Mouse (Mus musculus) liver, embryonic 15.5 days (tissue): ENCODE results near the gene Csf2rb2. TPM values are rescaled to one million over a fixed set of nuclear protein-coding genes. Genes with fewer than 3 reads are reported as not detected.

Experiments
- ATAC-seq: fragments of 200-750 bp; cut with Nextera tagmentation; 2 replicates; pipeline ENCODE4 v1.8.0; 2017; ENCODE audit warnings: moderate number of reproducible peaks, mild to moderate bottlenecking, moderate library complexity; ENCODE audit not compliant: insufficient read depth
- H3K27ac ChIP-seq: fragments of 300-500 bp; sonication (generic); replicated peaks from 2 replicates; pipeline ENCODE4 v1.5.1; 2015; ENCODE audit warnings: mild to moderate bottlenecking, inconsistent platforms
- H3K27me3 ChIP-seq: fragments of 300-500 bp; sonication (generic); 2 replicates; pipeline ENCODE4 v1.6.1; 2015; ENCODE audit warnings: mild to moderate bottlenecking, inconsistent platforms
- H3K36me3 ChIP-seq: fragments of 300-500 bp; sonication (generic); replicated peaks from 2 replicates; pipeline ENCODE4 v1.6.1; 2015; ENCODE audit warnings: moderate library complexity, mild to moderate bottlenecking, inconsistent platforms
- H3K4me1 ChIP-seq: fragments of 300-500 bp; sonication (generic); replicated peaks from 2 replicates; pipeline ENCODE4 v1.6.1; 2015; ENCODE audit warnings: inconsistent platforms
- H3K4me2 ChIP-seq: fragments of 300-500 bp; sonication (generic); 2 replicates; pipeline ENCODE4 v1.6.1; 2015; ENCODE audit warnings: moderate library complexity, mild to moderate bottlenecking, inconsistent platforms
- H3K4me3 ChIP-seq: fragments of 300-500 bp; sonication (generic); replicated peaks from 2 replicates; pipeline ENCODE4 v1.5.1; 2015; ENCODE audit warnings: mild to moderate bottlenecking, inconsistent platforms
- H3K9ac ChIP-seq: fragments of 300-500 bp; sonication (generic); 2 replicates; pipeline ENCODE4 v1.6.1; 2015; ENCODE audit warnings: moderate library complexity, mild to moderate bottlenecking, inconsistent platforms
- H3K9me3 ChIP-seq: fragments of 300-500 bp; sonication (generic); replicated peaks from 2 replicates; pipeline ENCODE4 v1.6.1; 2016; ENCODE audit warnings: inconsistent platforms
- WGBS: fragments of 180-500 bp; shearing (Covaris S2); methylation state at CpG from one replicate; pipeline ENCODE4 v1.1.7; 2015; ENCODE audit warnings: mixed read lengths; ENCODE audit not compliant: insufficient replicate concordance; 5-methylcytosine and 5-hydroxymethylcytosine counted together
- polyA plus RNA-seq: library from polyadenylated mRNA; unstranded; fragments of >200 nt; fragmentation: Nextera tagmentation; extraction: Ambion mirVana; gene quantifications from 2 replicates; pipeline ENCODE4 v1.2.1, GENCODE M21; 2015

The Csf2rb2 gene
- polyA plus RNA-seq, 1 experiment from 2014 or later = 1.4 TPM

- Histone ChIP-seq H3K9me3 (no peaks in the 10 kb centered on the region), H3K4me2 (no peak overlapping the region), H3K27ac (no peak overlapping the region), H3K36me3 (no peaks in the 10 kb centered on the region), H3K4me1 (peaks cover 25% of the 10 kb centered on the region), H3K9ac (no peak overlapping the region), H3K27me3 (no peaks in the 10 kb centered on the region), H3K4me3 (no peak overlapping the region)
- no peak for ATAC-seq
- 24% methylated on average over 20 of the region's 20 CpGs for WGBS
Measured at GRCm38 (mm10) chr15:78254751-78255150, 50.8 kb downstream of the Csf2rb2 start.

- Histone ChIP-seq H3K4me1 (0 out of 2 replicates have a peak, but pooled peaks cover 3% of the 10 kb centered on the region), H3K9me3 (no peaks in the 10 kb centered on the region), H3K4me2 (no peak overlapping the region; the same call in 1 of the 2 replicates), H3K27ac (peak overlapping the region; percentile 29; the same call in 1 of the 2 replicates), H3K27me3 (no peaks in the 10 kb centered on the region), H3K4me3 (no peak overlapping the region), H3K36me3 (no peaks in the 10 kb centered on the region), H3K9ac (no peak overlapping the region)
- no peak for ATAC-seq
- 10% methylated on average over 3 of the region's 3 CpGs for WGBS
Measured at GRCm38 (mm10) chr15:78248410-78248809, 57.1 kb downstream of the Csf2rb2 start.

GRCm38 (mm10) chr15:78247659-78248058 lies 57.9 kb downstream of the Csf2rb2 start:
- H3K4me2 ChIP-seq = peak overlapping the region; percentile 21; the same call in 1 of the 2 replicates
- no peak for ATAC-seq
- 16% methylated on average over 2 of the region's 2 CpGs for WGBS

GRCm38 (mm10) chr15:78246143-78247116 lies 59.1 kb downstream of the Csf2rb2 start:
- H3K4me1 ChIP-seq = 0 out of 2 replicates have a peak, but pooled peaks cover 3% of the 10 kb centered on the region
- H3K27ac ChIP-seq = peak overlapping the region; percentile 64
- H3K4me3 ChIP-seq = peak overlapping the region; percentile 37
- H3K36me3 ChIP-seq = no peaks in the 10 kb centered on the region
- no peaks in the 10 kb centered on the region for H3K27me3 ChIP-seq
- no peak for ATAC-seq
- H3K9ac ChIP-seq = no peak overlapping the region
- H3K4me2 ChIP-seq = peak overlapping the region; percentile 21; the same call in 1 of the 2 replicates
- WGBS = 61% methylated on average over 18 of the region's 18 CpGs
- no peaks in the 10 kb centered on the region for H3K9me3 ChIP-seq

More at GRCm38 (mm10) chr15:78247659-78248058, 57.9 kb downstream of the Csf2rb2 start:
- Histone ChIP-seq H3K4me3 (0 out of 2 replicates have a peak overlapping the region, but pooled peaks have one; percentile 37), H3K36me3 (no peaks in the 10 kb centered on the region), H3K27ac (peak overlapping the region; percentile 64), H3K9ac (no peak overlapping the region), H3K27me3 (no peaks in the 10 kb centered on the region), H3K9me3 (no peaks in the 10 kb centered on the region), H3K4me1 (0 out of 2 replicates have a peak, but pooled peaks cover 3% of the 10 kb centered on the region)

- 0 out of 2 replicates have a peak, but pooled peaks have one; percentile 11 for ATAC-seq
Measured at GRCm38 (mm10) chr15:78244695-78245492, 60.6 kb downstream of the Csf2rb2 start, which contains the start of gene Ncf4. Ncf4 (plus strand) TSS chr15:78244801.

GRCm38 (mm10) chr15:78243774-78244173 lies 61.7 kb downstream of the Csf2rb2 start:
- H3K27ac ChIP-seq = peak overlapping the region; percentile 71

More at GRCm38 (mm10) chr15:78244695-78245492, 60.6 kb downstream of the Csf2rb2 start, which contains the start of gene Ncf4:
- H3K27me3 ChIP-seq = no peaks in the 10 kb centered on the region
- peak within 1 kb of the TSS; percentile 71 for H3K27ac ChIP-seq
- 0 out of 2 replicates have a peak within 1 kb of the TSS, but pooled peaks have one; percentile 11 for H3K9ac ChIP-seq
- 30% methylated on average over 7 of the region's 7 CpGs for WGBS
- no peaks in the 10 kb centered on the region for H3K9me3 ChIP-seq
- 0 out of 2 replicates have a peak, but pooled peaks cover 3% of the 10 kb centered on the region for H3K4me1 ChIP-seq
- peak within 1 kb of the TSS; percentile 20 for H3K4me2 ChIP-seq
- H3K36me3 ChIP-seq = no peaks in the 10 kb centered on the region
- peak within 1 kb of the TSS; percentile 37 for H3K4me3 ChIP-seq

GRCm38 (mm10) chr15:78243061-78243460 lies 62.5 kb downstream of the Csf2rb2 start:
- Histone ChIP-seq H3K27ac (no peak overlapping the region), H3K27me3 (0 out of 2 replicates have a peak, but pooled peaks cover under 1% of the 10 kb centered on the region), H3K4me3 (no peak overlapping the region), H3K9me3 (no peaks in the 10 kb centered on the region), H3K36me3 (no peaks in the 10 kb centered on the region), H3K9ac (no peak overlapping the region), H3K4me1 (no peaks in the 10 kb centered on the region), H3K4me2 (no peak overlapping the region)
- ATAC-seq = no peak
- WGBS = 62% methylated on average over 8 of the region's 8 CpGs

More at GRCm38 (mm10) chr15:78243774-78244173, 61.7 kb downstream of the Csf2rb2 start:
- Histone ChIP-seq H3K4me1 (0 out of 2 replicates have a peak, but pooled peaks cover 2% of the 10 kb centered on the region), H3K27me3 (no peaks in the 10 kb centered on the region), H3K4me2 (no peak overlapping the region), H3K4me3 (no peak overlapping the region), H3K9ac (no peak overlapping the region), H3K36me3 (no peaks in the 10 kb centered on the region), H3K9me3 (no peaks in the 10 kb centered on the region)
- WGBS = 34% methylated on average over 6 of the region's 6 CpGs
- ATAC-seq = no peak

GRCm38 (mm10) chr15:78241335-78241734 lies 64.2 kb downstream of the Csf2rb2 start:
- Histone ChIP-seq H3K4me2 (no peak overlapping the region), H3K4me3 (no peak overlapping the region), H3K27ac (no peak overlapping the region), H3K36me3 (no peaks in the 10 kb centered on the region), H3K4me1 (no peaks in the 10 kb centered on the region), H3K9ac (no peak overlapping the region), H3K27me3 (0 out of 2 replicates have a peak, but pooled peaks cover 4% of the 10 kb centered on the region), H3K9me3 (no peaks in the 10 kb centered on the region)
- no peak for ATAC-seq
- WGBS = 52% methylated on average over 11 of the region's 11 CpGs

GRCm38 (mm10) chr15:78239956-78240617 lies 65.4 kb downstream of the Csf2rb2 start:
- no peak overlapping the region for H3K9ac ChIP-seq
- H3K4me3 ChIP-seq = no peak overlapping the region
- no peaks in the 10 kb centered on the region for H3K36me3 ChIP-seq
- 0 out of 2 replicates have a peak, but pooled peaks cover 4% of the 10 kb centered on the region for H3K27me3 ChIP-seq
- H3K4me1 ChIP-seq = no peaks in the 10 kb centered on the region
- no peak overlapping the region for H3K27ac ChIP-seq
- H3K9me3 ChIP-seq = no peaks in the 10 kb centered on the region
- no peak overlapping the region for H3K4me2 ChIP-seq
- no peak for ATAC-seq
- 58% methylated on average over 14 of the region's 14 CpGs for WGBS

- Histone ChIP-seq H3K27me3 (0 out of 2 replicates have a peak, but pooled peaks cover 4% of the 10 kb centered on the region), H3K4me1 (no peaks in the 10 kb centered on the region), H3K9me3 (no peaks in the 10 kb centered on the region), H3K9ac (no peak overlapping the region), H3K4me2 (no peak overlapping the region), H3K4me3 (no peak overlapping the region), H3K27ac (no peak overlapping the region), H3K36me3 (no peaks in the 10 kb centered on the region)
- WGBS = 19% methylated on average over 10 of the region's 10 CpGs
- no peak for ATAC-seq
Measured at GRCm38 (mm10) chr15:78239453-78239852, 66.1 kb downstream of the Csf2rb2 start.
